22 mouse cellular contexts compared by ENCODE assay signal in the genomic region with DNA sequence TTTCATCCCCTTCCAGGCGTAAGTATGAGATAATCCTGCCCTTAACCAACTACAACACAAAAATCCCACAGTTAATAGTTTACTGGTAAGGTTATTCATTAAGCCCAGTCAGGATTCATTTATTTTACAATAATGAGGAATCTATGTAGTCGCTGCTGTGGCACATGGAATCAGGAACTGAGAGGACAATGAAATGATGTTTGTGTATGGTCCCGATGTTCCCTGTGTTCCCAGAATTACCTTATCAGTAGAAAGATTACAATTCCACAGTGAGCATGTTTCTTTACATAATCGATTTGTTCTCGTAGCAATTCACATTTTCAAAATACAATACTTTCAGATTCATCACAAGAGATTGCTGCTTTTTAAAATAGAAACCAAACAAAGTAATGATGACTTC.
"Had no signal": no experiment of that assay in that cellular context is flagged by ENCODE, and none has a peak within 500 bp of the region (broad histone marks: within the 10 kb centered on the region; RNA-seq: fewer than 3 reads in every experiment).

No protein-coding gene starts in this region.

- H3K4me3 ChIP-seq: gastrocnemius, adult 2 months; heart, embryonic 10.5 days; heart, embryonic 12.5 days; hindbrain, embryonic 10.5 days; hindbrain, embryonic 12.5 days; limb, embryonic 13.5 days; limb, embryonic 15.5 days; liver, embryonic 13.5 days; liver, embryonic 15.5 days had no signal

- H3K4me1 ChIP-seq: heart, embryonic 10.5 days; heart, embryonic 12.5 days; limb, embryonic 13.5 days; limb, embryonic 15.5 days; liver, embryonic 13.5 days; liver, embryonic 15.5 days had no signal

- H3K4me2 ChIP-seq: heart, embryonic 12.5 days; hindbrain, embryonic 12.5 days; hindbrain, embryonic 14.5 days; limb, embryonic 13.5 days; limb, embryonic 15.5 days; liver, embryonic 13.5 days; liver, embryonic 15.5 days had no signal

- H3K27me3 ChIP-seq: heart, embryonic 12.5 days; hindbrain, embryonic 12.5 days; limb, embryonic 13.5 days; limb, embryonic 15.5 days; liver, embryonic 13.5 days; liver, embryonic 15.5 days had no signal

- H3K9ac ChIP-seq: heart, embryonic 12.5 days; hindbrain, embryonic 12.5 days; hindbrain, embryonic 14.5 days; limb, embryonic 13.5 days; limb, embryonic 15.5 days; liver, embryonic 13.5 days; liver, embryonic 15.5 days had no signal

- DNase-seq: gastrocnemius, adult 2 months; gastrocnemius, postnatal 10 days; gastrocnemius, postnatal 25 days; heart, adult 18-20 months; heart, postnatal 10 days; heart, postnatal 4 days; kidney, adult 11 months; kidney, postnatal 10 days; layer of hippocampus, adult 9-11 months; layer of hippocampus, postnatal 36 days; left cerebral cortex, postnatal 4 days; liver, embryonic 13.5 days had no signal

- H3K27ac ChIP-seq: gastrocnemius, adult 2 months; heart, embryonic 10.5 days; hindbrain, embryonic 10.5 days; hindbrain, embryonic 12.5 days; hindbrain, embryonic 14.5 days; limb, embryonic 13.5 days; limb, embryonic 15.5 days; liver, embryonic 13.5 days; liver, embryonic 15.5 days had no signal

- ATAC-seq: hindbrain, embryonic 16.5 days; inflammation-experienced regulatory T-cells, adult 6 months had no signal

- H3K36me3 ChIP-seq: liver, embryonic 15.5 days had no signal

- H3K9me3 ChIP-seq: heart, embryonic 10.5 days; heart, embryonic 12.5 days; hindbrain, embryonic 10.5 days; hindbrain, embryonic 12.5 days; limb, embryonic 13.5 days; limb, embryonic 15.5 days; liver, embryonic 13.5 days; liver, embryonic 15.5 days had no signal
